Mouse (Mus musculus) megakaryocyte, embryonic 14.5 days (primary cell): Measurements from ENCODE around the gene Ltbp1. TPM values are rescaled to one million over a fixed set of nuclear protein-coding genes. Genes with fewer than 3 reads are reported as not detected.

ENCODE experiments used
- H3K27me3 ChIP-seq: replicated peaks from 2 replicates; pipeline ENCODE3; 2012; ENCODE audit warnings: inconsistent platforms
- H3K36me3 ChIP-seq: replicated peaks from 2 replicates; pipeline ENCODE3; 2012; ENCODE audit warnings: low read length, inconsistent platforms, mixed read lengths
- H3K4me1 ChIP-seq: 2 replicates; pipeline ENCODE4 v1.6.1; 2012; ENCODE audit warnings: inconsistent platforms
- H3K4me3 ChIP-seq: replicated peaks from 2 replicates; pipeline ENCODE3; 2012; ENCODE audit warnings: moderate library complexity, mild to moderate bottlenecking, inconsistent platforms
- H3K9me3 ChIP-seq: 2 replicates; pipeline ENCODE4 v1.6.1; 2012; ENCODE audit warnings: inconsistent platforms
- FLI1 ChIP-seq: IDR thresholded peaks from 2 replicates; pipeline ENCODE4 v1.6.1; 2012; ENCODE audit warnings: low read length, inconsistent platforms, mixed read lengths
- GATA1 ChIP-seq: IDR thresholded peaks from 3 replicates; pipeline ENCODE4 v1.6.1; 2012; ENCODE audit warnings: mixed read lengths, low read length, inconsistent platforms, borderline replicate concordance
- polyA plus RNA-seq: library from polyadenylated mRNA; stranded (reverse); fragments of >175 nt; gene quantifications from 2 replicates; pipeline ENCODE4 v1.2.3, GENCODE M21; 2012; ENCODE audit warnings: low replicate concordance; ENCODE audit not compliant: insufficient read depth

Gene Ltbp1
- polyA plus RNA-seq, 1 experiment: 30.6 TPM

DNA sequence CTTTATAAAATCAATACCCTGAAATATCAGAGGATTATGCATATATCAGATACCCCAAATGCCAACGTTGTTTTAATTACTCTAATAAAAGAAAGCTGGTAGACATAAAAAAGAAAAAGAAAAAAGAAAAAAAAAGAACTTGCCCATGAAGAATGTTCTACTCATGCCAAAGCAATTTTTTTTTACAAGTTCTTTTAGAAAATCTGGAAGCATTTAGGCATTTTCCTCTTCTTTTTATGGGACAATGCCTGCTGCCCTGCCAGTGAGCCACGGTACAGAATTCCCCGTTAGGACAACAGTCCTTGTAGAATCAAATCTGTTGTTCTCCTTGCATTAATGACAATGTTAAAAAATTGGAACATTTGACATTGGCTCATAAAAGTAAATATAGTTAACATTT lies 234.2 kb downstream of the Ltbp1 start:
- Histone ChIP-seq H3K27me3 (no peaks in the 10 kb centered on the region), H3K36me3 (peaks cover 100% of the 10 kb centered on the region), H3K9me3 (no peaks in the 10 kb centered on the region), H3K4me3 (no peak overlapping the region), H3K4me1 (peaks cover 9% of the 10 kb centered on the region; the same call in 1 of the 2 replicates)
- no peak for TF ChIP-seq FLI1
- no peak for TF ChIP-seq GATA1

DNA sequence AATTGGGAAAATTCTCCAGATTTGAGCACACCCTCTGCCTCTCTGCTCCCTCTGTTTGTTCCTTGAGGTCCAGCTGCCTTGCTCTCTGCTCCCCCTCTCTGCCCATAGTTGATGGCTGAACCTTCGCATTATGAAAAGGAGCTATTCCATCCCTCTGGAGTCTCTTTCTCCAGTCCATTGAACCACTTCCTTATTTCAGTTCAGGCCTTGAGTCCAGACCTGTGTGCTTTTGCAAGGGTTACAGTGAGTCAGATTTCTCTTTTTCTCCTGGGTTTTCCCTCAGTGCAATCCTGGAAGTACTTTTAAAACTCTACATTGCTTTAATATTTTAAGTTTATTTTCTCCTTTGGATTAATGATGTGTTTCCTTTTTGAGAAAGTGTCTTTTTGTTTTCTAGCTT lies 236.7 kb downstream of the Ltbp1 start:
- peaks cover 95% of the 10 kb centered on the region for H3K36me3 ChIP-seq
- peaks cover 8% of the 10 kb centered on the region; the same call in 1 of the 2 replicates for H3K4me1 ChIP-seq
- H3K9me3 ChIP-seq: no peaks in the 10 kb centered on the region
- TF ChIP-seq GATA1 (no peak), FLI1 (no peak)
- H3K4me3 ChIP-seq: no peak overlapping the region
- no peaks in the 10 kb centered on the region for H3K27me3 ChIP-seq

DNA sequence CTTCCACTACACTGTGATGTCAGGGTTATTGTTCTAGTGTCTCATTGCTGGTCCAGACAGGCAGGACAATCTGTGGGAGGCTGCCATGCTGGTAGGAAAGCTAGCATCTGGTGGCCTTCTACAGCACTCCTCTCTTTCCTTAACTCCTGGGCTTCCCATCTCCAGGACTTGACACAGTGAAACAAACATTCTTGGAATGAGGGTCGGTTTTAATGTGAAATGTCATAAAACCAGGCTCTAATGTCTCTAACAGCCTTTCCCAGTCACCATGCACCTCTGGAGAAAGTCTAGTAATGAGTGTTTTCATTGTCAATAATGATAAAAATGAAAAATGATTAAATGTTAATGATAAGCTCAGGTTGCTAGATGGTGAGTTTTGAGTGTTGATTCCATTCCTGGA lies 237.9 kb downstream of the Ltbp1 start:
- H3K4me1 ChIP-seq: peaks cover 9% of the 10 kb centered on the region; the same call in 1 of the 2 replicates

DNA sequence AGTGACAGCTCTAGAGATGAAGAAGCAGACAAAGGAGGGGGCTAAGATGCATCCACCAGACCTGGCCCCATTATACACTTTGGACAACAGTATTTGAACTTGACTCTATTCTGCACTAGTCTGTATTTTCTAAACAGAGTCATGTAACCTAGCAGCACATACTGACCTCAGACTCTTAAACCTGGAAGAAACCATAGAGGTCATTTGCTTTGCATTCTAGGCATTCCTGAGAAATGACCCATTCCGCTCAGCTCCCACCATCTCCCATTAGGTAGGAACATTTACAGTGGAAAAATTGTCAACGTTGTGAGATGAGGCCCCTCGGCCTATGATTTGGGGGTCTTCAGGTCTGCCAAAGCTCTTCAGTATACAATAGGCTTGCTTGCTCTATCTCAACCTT lies 238.8 kb downstream of the Ltbp1 start:
- no peak overlapping the region for H3K4me3 ChIP-seq
- H3K4me1 ChIP-seq: peaks cover 9% of the 10 kb centered on the region; the same call in 1 of the 2 replicates
- peaks cover 95% of the 10 kb centered on the region for H3K36me3 ChIP-seq
- no peaks in the 10 kb centered on the region for H3K27me3 ChIP-seq
- TF ChIP-seq GATA1: no peak
- no peak for TF ChIP-seq FLI1
- H3K9me3 ChIP-seq: no peaks in the 10 kb centered on the region

More for the DNA sequence above, 237.9 kb downstream of the Ltbp1 start:
- no peak for TF ChIP-seq GATA1
- no peak for TF ChIP-seq FLI1
- no peaks in the 10 kb centered on the region for H3K27me3 ChIP-seq
- H3K4me3 ChIP-seq: no peak overlapping the region
- H3K9me3 ChIP-seq: no peaks in the 10 kb centered on the region
- peaks cover 95% of the 10 kb centered on the region for H3K36me3 ChIP-seq

DNA sequence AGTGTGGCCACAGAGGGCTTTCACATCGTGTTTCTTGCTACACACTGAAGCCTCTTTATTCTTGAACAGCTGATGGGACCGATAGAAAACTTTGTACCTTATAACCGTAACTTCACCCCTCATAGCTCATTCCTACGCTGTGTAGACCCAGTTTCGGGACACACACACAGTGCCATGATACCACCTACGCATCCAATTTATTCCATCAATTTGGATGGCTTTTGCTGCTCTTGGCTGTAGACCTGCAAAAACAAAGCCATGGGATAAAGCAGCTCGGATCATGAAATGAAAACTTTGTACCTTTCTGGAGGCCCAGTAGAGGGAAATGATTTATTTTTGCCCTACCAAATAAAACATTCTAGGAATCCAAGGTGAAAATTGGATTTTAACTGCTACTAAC lies 239.7 kb downstream of the Ltbp1 start:
- TF ChIP-seq GATA1 (no peak), FLI1 (no peak)

DNA sequence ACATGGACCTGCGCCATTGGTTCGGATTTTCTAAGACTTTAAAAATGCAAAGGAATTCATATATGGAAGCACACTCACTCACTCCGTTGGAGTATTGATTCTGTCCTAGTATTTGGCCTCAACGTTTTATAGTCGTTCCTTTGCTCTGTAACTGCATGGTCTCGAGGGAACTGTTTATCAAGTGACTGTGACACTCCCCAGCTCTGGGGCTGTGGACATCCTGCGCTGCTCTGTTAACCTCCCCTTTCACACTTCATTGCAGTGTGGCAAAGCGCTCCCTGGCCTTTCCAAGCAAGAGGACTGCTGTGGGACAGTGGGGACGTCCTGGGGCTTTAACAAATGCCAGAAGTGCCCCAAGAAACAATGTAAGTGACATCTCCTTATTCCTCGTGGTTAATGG lies 243.3 kb downstream of the Ltbp1 start:
- Histone ChIP-seq H3K4me1 (0 out of 2 replicates have a peak, but pooled peaks cover 4% of the 10 kb centered on the region), H3K4me3 (no peak overlapping the region), H3K9me3 (no peaks in the 10 kb centered on the region), H3K27me3 (no peaks in the 10 kb centered on the region), H3K36me3 (peaks cover 95% of the 10 kb centered on the region)
- TF ChIP-seq GATA1 (no peak), FLI1 (no peak)

More for the DNA sequence above, 239.7 kb downstream of the Ltbp1 start:
- Histone ChIP-seq H3K4me3 (no peak overlapping the region), H3K9me3 (no peaks in the 10 kb centered on the region), H3K36me3 (peaks cover 95% of the 10 kb centered on the region), H3K27me3 (no peaks in the 10 kb centered on the region), H3K4me1 (peaks cover 9% of the 10 kb centered on the region; the same call in 1 of the 2 replicates)

DNA sequence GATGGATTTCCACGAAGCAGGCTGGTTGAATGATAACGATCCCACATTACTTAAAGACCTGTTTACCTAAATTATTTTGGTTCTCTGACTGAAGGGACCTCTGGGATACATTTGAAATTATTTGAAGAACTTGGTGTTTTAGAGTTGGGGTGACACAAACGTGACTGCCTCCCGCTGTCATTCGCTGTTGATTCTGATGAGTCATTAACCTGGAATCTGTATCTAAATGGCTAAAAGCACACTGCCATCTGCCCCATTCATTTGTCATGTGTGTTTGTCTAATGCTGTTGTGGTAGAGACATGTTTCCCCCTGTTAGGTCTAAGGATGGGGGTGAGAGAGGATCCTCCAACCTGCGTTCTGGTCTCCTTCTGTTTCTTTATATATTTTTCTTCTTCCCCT lies 245.2 kb downstream of the Ltbp1 start:
- Histone ChIP-seq H3K4me3 (no peak overlapping the region), H3K4me1 (0 out of 2 replicates have a peak, but pooled peaks cover 4% of the 10 kb centered on the region), H3K9me3 (no peaks in the 10 kb centered on the region), H3K27me3 (no peaks in the 10 kb centered on the region), H3K36me3 (peaks cover 97% of the 10 kb centered on the region)
- TF ChIP-seq GATA1 (no peak), FLI1 (no peak)

DNA sequence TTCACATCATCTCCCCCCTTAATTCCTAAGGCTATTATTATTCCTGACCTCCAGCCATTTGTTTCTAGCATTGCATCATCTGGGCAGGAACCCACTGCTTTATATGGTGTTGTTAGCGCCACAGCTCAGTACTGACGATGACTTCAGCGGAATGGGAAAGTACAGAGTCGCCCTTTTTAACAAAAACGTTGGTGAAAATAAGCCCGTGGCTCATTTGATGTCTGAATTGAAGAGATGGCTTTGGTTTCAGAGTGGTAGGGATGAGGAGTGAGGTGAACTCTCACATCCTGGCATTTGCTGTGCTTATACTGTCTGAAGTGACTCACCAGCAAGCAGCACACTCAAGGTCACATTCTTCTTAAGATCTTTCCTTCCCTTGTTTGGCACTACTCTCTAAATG lies 245.7 kb downstream of the Ltbp1 start:
- no peak overlapping the region for H3K4me3 ChIP-seq
- H3K4me1 ChIP-seq: 0 out of 2 replicates have a peak, but pooled peaks cover 4% of the 10 kb centered on the region
- H3K27me3 ChIP-seq: no peaks in the 10 kb centered on the region
- peaks cover 98% of the 10 kb centered on the region for H3K36me3 ChIP-seq
- H3K9me3 ChIP-seq: no peaks in the 10 kb centered on the region
- no peak for TF ChIP-seq FLI1
- no peak for TF ChIP-seq GATA1

DNA sequence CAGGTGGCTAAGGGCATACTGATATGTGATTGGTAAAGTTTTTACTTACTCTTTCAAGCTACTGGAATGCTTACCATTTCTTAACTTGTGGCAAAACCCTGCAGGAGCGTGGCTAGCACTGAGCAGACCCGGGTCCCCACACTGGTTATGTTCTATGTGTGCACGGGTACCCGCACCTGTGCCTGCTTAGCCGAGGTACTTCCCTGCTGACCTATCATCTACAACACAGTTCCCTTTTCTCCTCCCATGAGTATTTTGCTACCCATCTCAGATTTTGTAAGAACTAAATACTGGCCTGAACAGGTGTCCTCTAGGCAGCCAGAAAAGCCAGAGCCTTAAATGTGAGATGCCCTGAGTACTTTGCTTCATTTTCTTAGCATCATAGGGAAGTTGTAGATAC lies 247.2 kb downstream of the Ltbp1 start:
- H3K36me3 ChIP-seq: peaks cover 100% of the 10 kb centered on the region
- H3K27me3 ChIP-seq: no peaks in the 10 kb centered on the region
- peaks cover 1% of the 10 kb centered on the region; the same call in 1 of the 2 replicates for H3K4me1 ChIP-seq
- no peak overlapping the region for H3K4me3 ChIP-seq
- H3K9me3 ChIP-seq: no peaks in the 10 kb centered on the region
- TF ChIP-seq FLI1 (no peak), GATA1 (no peak)

DNA sequence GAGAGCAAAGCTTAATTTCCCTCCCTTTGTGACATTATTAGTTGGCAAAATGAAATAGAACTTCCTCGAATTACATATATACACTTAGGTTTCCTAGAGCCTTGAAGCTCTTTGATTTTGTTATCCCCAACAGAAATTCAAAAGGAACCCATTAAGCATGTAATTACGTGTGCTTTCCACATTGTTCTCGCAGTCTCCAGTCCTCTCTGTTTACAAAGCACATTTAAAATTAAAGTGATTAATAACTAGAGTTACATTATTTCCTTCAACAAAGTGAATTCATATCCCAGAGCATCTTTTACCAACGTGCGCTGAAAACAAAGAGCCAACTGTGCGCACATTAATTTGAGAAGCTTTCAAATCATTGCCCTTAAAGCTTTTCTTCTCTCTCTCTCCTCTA lies 249.5 kb downstream of the Ltbp1 start:
- H3K36me3 ChIP-seq: peaks cover 100% of the 10 kb centered on the region
- no peak for TF ChIP-seq FLI1
- no peak for TF ChIP-seq GATA1
- H3K27me3 ChIP-seq: no peaks in the 10 kb centered on the region
- no peaks in the 10 kb centered on the region for H3K9me3 ChIP-seq
- peaks cover 23% of the 10 kb centered on the region for H3K4me1 ChIP-seq
- no peak overlapping the region for H3K4me3 ChIP-seq

DNA sequence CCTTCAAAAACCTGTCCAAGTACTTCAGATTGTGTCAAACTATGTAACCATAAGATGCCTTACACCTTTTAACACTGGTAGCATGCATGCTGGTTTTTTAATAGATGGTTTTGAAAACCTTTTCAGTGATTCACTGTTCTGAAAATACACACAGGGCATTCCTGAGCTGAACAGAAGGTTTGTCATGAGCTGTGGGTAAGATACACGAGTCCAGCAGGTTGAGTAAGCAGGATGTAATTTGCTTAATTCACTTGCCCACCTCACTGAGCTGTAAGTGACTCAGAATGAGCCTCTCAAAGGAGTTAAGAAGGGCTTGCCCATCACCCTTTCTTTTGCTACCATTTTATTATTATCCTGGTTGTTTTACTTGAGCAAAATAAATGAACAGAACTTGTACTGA lies 250.6 kb downstream of the Ltbp1 start:
- Histone ChIP-seq H3K27me3 (no peaks in the 10 kb centered on the region), H3K36me3 (peaks cover 100% of the 10 kb centered on the region), H3K4me1 (peaks cover 24% of the 10 kb centered on the region), H3K9me3 (no peaks in the 10 kb centered on the region), H3K4me3 (no peak overlapping the region)
- TF ChIP-seq GATA1 (no peak), FLI1 (no peak)
